Mouse (Mus musculus) hindbrain, embryonic 10.5 days (tissue): ENCODE results near the gene Ogg1. TPM values are rescaled to one million over a fixed set of nuclear protein-coding genes. Genes with fewer than 3 reads are reported as not detected.
A peak's percentile ranks its signal among the peaks of the same experiment; 100 is the strongest.

Source experiments
- DNase-seq: peaks from one replicate; pipeline ENCODE4 v3.0.0-alpha.2; 2017; ENCODE audit warnings: low spot score
- H3K27ac ChIP-seq: fragments of 300-500 bp; sonication (generic); 2 replicates; pipeline ENCODE4 v1.5.1; 2016; ENCODE audit warnings: mild to moderate bottlenecking, moderate library complexity
- H3K27me3 ChIP-seq: fragments of 300-500 bp; sonication (generic); 2 replicates; pipeline ENCODE4 v1.6.1; 2016; ENCODE audit warnings: mild to moderate bottlenecking; ENCODE audit not compliant: poor library complexity, insufficient read depth, severe bottlenecking
- H3K36me3 ChIP-seq: fragments of 300-500 bp; sonication (generic); 2 replicates; pipeline ENCODE4 v1.6.1; 2016; ENCODE audit warnings: mild to moderate bottlenecking, moderate library complexity
- H3K4me1 ChIP-seq: fragments of 300-500 bp; sonication (generic); replicated peaks from 2 replicates; pipeline ENCODE4 v1.6.1; 2016; ENCODE audit warnings: mild to moderate bottlenecking
- H3K4me3 ChIP-seq: fragments of 300-500 bp; sonication (generic); 2 replicates; pipeline ENCODE4 v1.5.1; 2016; ENCODE audit warnings: mild to moderate bottlenecking, moderate library complexity
- H3K9me3 ChIP-seq: fragments of 300-500 bp; sonication (generic); 2 replicates; pipeline ENCODE4 v1.6.1; 2016; ENCODE audit warnings: mild to moderate bottlenecking, moderate library complexity
- WGBS: fragments of 180-500 bp; shearing (Covaris S2); methylation state at CpG from one replicate; pipeline ENCODE4 v1.1.7; 2016; 5-methylcytosine and 5-hydroxymethylcytosine counted together
- polyA plus RNA-seq: library from polyadenylated mRNA; unstranded; fragments of >200 nt; fragmentation: Nextera tagmentation; extraction: Ambion mirVana; gene quantifications from 2 replicates; pipeline ENCODE4 v1.2.1, GENCODE M21; 2016

The Ogg1 gene
- polyA plus RNA-seq = 15.7 and 16.1 TPM in 2 replicates

GRCm38 (mm10) chr6:113326533-113327315, at the start of gene Ogg1:
Gene Ogg1, plus strand, starts transcription at chr6:113326972.
- under 1% methylated on average over 52 of the region's 52 CpGs for WGBS
- H3K9me3 ChIP-seq = no peaks in the 10 kb centered on the region
- H3K4me1 ChIP-seq = peaks cover 21% of the 10 kb centered on the region
- DNase-seq = peak; percentile 97
- H3K36me3 ChIP-seq = peaks cover 68% of the 10 kb centered on the region
- no peaks in the 10 kb centered on the region for H3K27me3 ChIP-seq
- H3K27ac ChIP-seq = peak within 1 kb of the TSS; percentile 86
- H3K4me3 ChIP-seq = peak within 1 kb of the TSS; percentile 74

DNA sequence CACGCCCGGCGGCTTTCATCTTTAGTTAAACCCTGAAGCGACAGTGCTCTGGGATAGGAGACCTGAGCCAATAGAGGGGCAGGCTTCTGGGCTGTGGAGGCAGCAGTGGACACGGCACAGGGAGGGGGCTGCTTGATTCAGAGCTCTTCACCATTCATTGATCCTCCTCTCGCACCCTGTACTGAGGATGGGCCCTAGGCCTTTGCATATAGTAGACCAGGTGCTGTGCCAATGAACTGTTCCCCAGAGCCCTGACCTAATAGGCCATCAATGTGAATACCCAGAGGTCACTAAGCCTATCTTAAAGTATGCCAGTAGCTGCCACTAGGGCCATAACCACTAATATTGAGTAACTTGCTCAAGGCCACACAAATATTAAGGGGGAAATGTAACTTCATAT, 45.1 kb upstream of the Ogg1 start:
- no peaks in the 10 kb centered on the region for H3K9me3 ChIP-seq
- DNase-seq = no peak
- WGBS = 62% methylated on average over 6 of the region's 6 CpGs
- no peak overlapping the region for H3K27ac ChIP-seq
- H3K36me3 ChIP-seq = peaks cover 41% of the 10 kb centered on the region
- peaks cover 27% of the 10 kb centered on the region for H3K4me1 ChIP-seq
- H3K27me3 ChIP-seq = peaks cover 51% of the 10 kb centered on the region
- no peak overlapping the region for H3K4me3 ChIP-seq

GRCm38 (mm10) chr6:113282101-113282802, 44.5 kb upstream of the Ogg1 start, which contains the start of gene Cpne9:
Gene Cpne9, plus strand, starts transcription at chr6:113282307.
- peaks cover 35% of the 10 kb centered on the region for H3K36me3 ChIP-seq
- peaks cover 27% of the 10 kb centered on the region for H3K4me1 ChIP-seq
- H3K27ac ChIP-seq = no peak within 1 kb of the TSS
- under 1% methylated on average over 37 of the region's 37 CpGs for WGBS
- H3K9me3 ChIP-seq = no peaks in the 10 kb centered on the region
- H3K27me3 ChIP-seq = peaks cover 51% of the 10 kb centered on the region
- H3K4me3 ChIP-seq = peak within 1 kb of the TSS; percentile 44
- peak; percentile 64 for DNase-seq

DNA sequence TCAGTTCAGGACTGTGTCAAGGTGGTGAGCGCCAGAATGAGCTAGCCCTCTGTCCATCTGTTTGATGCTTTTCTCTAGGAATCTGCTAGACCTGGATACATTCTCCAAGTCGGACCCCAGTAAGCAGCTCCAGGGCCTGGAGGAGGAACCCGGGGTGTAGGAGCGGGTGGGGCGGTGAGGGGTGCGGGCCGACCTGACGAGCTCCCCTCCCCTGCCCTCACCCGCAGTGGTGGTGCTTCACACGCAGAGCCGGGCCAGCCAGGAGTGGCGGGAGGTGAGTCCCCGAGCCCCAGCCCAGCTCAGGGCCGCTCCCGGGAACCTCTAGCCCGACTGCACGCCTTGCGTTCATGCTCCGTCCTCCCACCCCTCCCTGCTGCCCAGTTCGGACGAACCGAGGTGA, 43.8 kb upstream of the Ogg1 start:
- H3K4me1 ChIP-seq = peaks cover 27% of the 10 kb centered on the region
- H3K4me3 ChIP-seq = peak overlapping the region; percentile 44
- peaks cover 28% of the 10 kb centered on the region; the same call in 1 of the 2 replicates for H3K36me3 ChIP-seq
- peaks cover 51% of the 10 kb centered on the region for H3K27me3 ChIP-seq
- H3K9me3 ChIP-seq = no peaks in the 10 kb centered on the region
- no peak overlapping the region for H3K27ac ChIP-seq
- 2% methylated on average over 22 of the region's 22 CpGs for WGBS
- peak; percentile 7 for DNase-seq

- Histone ChIP-seq H3K27me3 (peaks cover 51% of the 10 kb centered on the region), H3K4me1 (peaks cover 31% of the 10 kb centered on the region), H3K4me3 (peak overlapping the region; percentile 44; the same call in 1 of the 2 replicates), H3K36me3 (peaks cover 26% of the 10 kb centered on the region; the same call in 1 of the 2 replicates), H3K27ac (no peak overlapping the region), H3K9me3 (no peaks in the 10 kb centered on the region)
- no peak for DNase-seq
- 8% methylated on average over 6 of the region's 6 CpGs for WGBS
Observed at GRCm38 (mm10) chr6:113283500-113283899, 43.3 kb upstream of the Ogg1 start.

GRCm38 (mm10) chr6:113284931-113285330, 41.8 kb upstream of the Ogg1 start:
- WGBS = 78% methylated on average over 3 of the region's 3 CpGs
- no peak overlapping the region for H3K4me3 ChIP-seq
- peaks cover 51% of the 10 kb centered on the region for H3K27me3 ChIP-seq
- no peak for DNase-seq
- H3K9me3 ChIP-seq = no peaks in the 10 kb centered on the region
- peaks cover 12% of the 10 kb centered on the region; the same call in 1 of the 2 replicates for H3K36me3 ChIP-seq
- peaks cover 32% of the 10 kb centered on the region for H3K4me1 ChIP-seq
- no peak overlapping the region for H3K27ac ChIP-seq

DNA sequence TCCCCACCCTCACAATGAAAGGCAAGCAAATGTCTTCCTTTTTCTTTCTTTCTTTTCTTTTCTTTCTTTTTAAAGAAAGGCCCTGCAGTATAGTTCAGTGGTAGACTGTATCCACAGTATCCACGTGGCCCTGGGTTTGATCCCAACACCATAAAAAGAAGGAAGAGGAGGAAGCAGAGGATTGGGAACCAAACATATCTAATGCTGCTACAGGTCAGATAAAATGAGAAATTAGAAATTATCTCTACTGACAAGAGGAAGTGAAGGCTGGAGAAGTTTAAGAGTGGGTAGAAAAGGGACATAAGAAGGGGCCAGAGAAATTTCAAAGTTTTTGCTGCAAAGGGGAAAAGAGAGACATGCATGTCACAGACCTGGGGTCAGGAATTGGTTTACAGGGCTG, 40.5 kb upstream of the Ogg1 start:
- Histone ChIP-seq H3K9me3 (no peaks in the 10 kb centered on the region), H3K27me3 (peaks cover 43% of the 10 kb centered on the region), H3K4me1 (peaks cover 32% of the 10 kb centered on the region), H3K36me3 (no peaks in the 10 kb centered on the region), H3K27ac (no peak overlapping the region), H3K4me3 (no peak overlapping the region)
- 65% methylated on average over 1 of the region's 1 CpGs for WGBS
- DNase-seq = no peak

- WGBS = 75% methylated on average over 4 of the region's 4 CpGs
- no peaks in the 10 kb centered on the region for H3K36me3 ChIP-seq
- no peaks in the 10 kb centered on the region for H3K9me3 ChIP-seq
- H3K27ac ChIP-seq = no peak overlapping the region
- no peak for DNase-seq
- no peak overlapping the region for H3K4me3 ChIP-seq
- H3K4me1 ChIP-seq = peaks cover 26% of the 10 kb centered on the region
- H3K27me3 ChIP-seq = peaks cover 34% of the 10 kb centered on the region
Observed at GRCm38 (mm10) chr6:113287236-113287635, 39.5 kb upstream of the Ogg1 start.

- WGBS = 93% methylated on average over 15 of the region's 15 CpGs
Observed at GRCm38 (mm10) chr6:113289346-113289745, 37.4 kb upstream of the Ogg1 start.

GRCm38 (mm10) chr6:113290346-113290745, 36.4 kb upstream of the Ogg1 start:
- Histone ChIP-seq H3K27ac (no peak overlapping the region), H3K36me3 (no peaks in the 10 kb centered on the region), H3K9me3 (no peaks in the 10 kb centered on the region), H3K27me3 (peaks cover 3% of the 10 kb centered on the region; the same call in 1 of the 2 replicates), H3K4me1 (peaks cover 5% of the 10 kb centered on the region), H3K4me3 (no peak overlapping the region)
- 73% methylated on average over 6 of the region's 6 CpGs for WGBS
- DNase-seq = no peak

More at GRCm38 (mm10) chr6:113289346-113289745, 37.4 kb upstream of the Ogg1 start:
- H3K27ac ChIP-seq = no peak overlapping the region
- DNase-seq = no peak
- no peaks in the 10 kb centered on the region for H3K9me3 ChIP-seq
- H3K36me3 ChIP-seq = no peaks in the 10 kb centered on the region
- H3K27me3 ChIP-seq = peaks cover 13% of the 10 kb centered on the region
- H3K4me1 ChIP-seq = peaks cover 5% of the 10 kb centered on the region
- no peak overlapping the region for H3K4me3 ChIP-seq

- 75% methylated on average over 5 of the region's 5 CpGs for WGBS
- no peak for DNase-seq
- no peaks in the 10 kb centered on the region for H3K27me3 ChIP-seq
- no peak overlapping the region for H3K27ac ChIP-seq
- H3K4me1 ChIP-seq = peaks cover 5% of the 10 kb centered on the region
- H3K36me3 ChIP-seq = no peaks in the 10 kb centered on the region
- no peak overlapping the region for H3K4me3 ChIP-seq
- H3K9me3 ChIP-seq = no peaks in the 10 kb centered on the region
Observed at GRCm38 (mm10) chr6:113292938-113293337, 33.8 kb upstream of the Ogg1 start.

DNA sequence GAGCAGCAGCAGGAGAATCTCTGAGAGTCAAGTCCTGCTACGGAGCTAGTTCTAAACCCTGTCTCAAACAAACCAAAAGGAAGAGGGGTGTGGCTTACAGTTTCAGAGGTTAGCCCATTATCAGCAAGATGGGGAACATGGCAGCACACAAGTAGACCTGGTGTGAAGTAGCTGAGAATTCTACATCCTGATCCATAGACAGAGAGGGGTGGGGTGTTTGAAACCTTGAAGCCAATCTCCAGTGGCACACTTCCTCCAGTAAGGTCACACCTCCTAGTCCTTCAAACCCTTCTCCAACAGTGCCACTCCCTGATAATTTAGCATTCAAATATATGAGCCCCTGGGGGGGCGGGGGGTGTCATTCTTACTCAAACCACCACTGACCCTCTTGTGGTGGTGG, 30.7 kb upstream of the Ogg1 start:
- Histone ChIP-seq H3K36me3 (no peaks in the 10 kb centered on the region), H3K4me3 (no peak overlapping the region), H3K9me3 (no peaks in the 10 kb centered on the region), H3K4me1 (no peaks in the 10 kb centered on the region), H3K27ac (no peak overlapping the region), H3K27me3 (no peaks in the 10 kb centered on the region)
- no peak for DNase-seq
- 78% methylated on average over 2 of the region's 2 CpGs for WGBS

GRCm38 (mm10) chr6:113296639-113297038, 30.1 kb upstream of the Ogg1 start:
- WGBS = 73% methylated on average over 4 of the region's 4 CpGs
- Histone ChIP-seq H3K4me1 (no peaks in the 10 kb centered on the region), H3K36me3 (no peaks in the 10 kb centered on the region), H3K27ac (no peak overlapping the region), H3K27me3 (no peaks in the 10 kb centered on the region), H3K4me3 (no peak overlapping the region), H3K9me3 (no peaks in the 10 kb centered on the region)
- no peak for DNase-seq
